Mouse (Mus musculus) embryonic facial prominence, embryonic 12.5 days (tissue): ENCODE results near the gene Slit2. TPM values are rescaled to one million over a fixed set of nuclear protein-coding genes. Genes with fewer than 3 reads are reported as not detected.

Source experiments
- ATAC-seq: fragments of 200-750 bp; cut with Nextera tagmentation; 2 replicates; pipeline ENCODE4 v1.8.0; 2017; ENCODE audit not compliant: insufficient number of reproducible peaks, insufficient read depth, low FRiP score, low TSS enrichment
- H3K27ac ChIP-seq: fragments of 300-500 bp; sonication (generic); 2 replicates; pipeline ENCODE4 v1.5.1; 2016; ENCODE audit warnings: mild to moderate bottlenecking
- H3K27me3 ChIP-seq: fragments of 300-500 bp; sonication (generic); 2 replicates; pipeline ENCODE4 v1.6.1; 2016; ENCODE audit warnings: mild to moderate bottlenecking, moderate library complexity
- H3K36me3 ChIP-seq: fragments of 300-500 bp; sonication (generic); 2 replicates; pipeline ENCODE4 v1.6.1; 2016; ENCODE audit warnings: mild to moderate bottlenecking
- H3K4me1 ChIP-seq: fragments of 300-500 bp; sonication (generic); 2 replicates; pipeline ENCODE4 v1.6.1; 2016
- H3K4me2 ChIP-seq: fragments of 300-500 bp; sonication (generic); replicated peaks from 2 replicates; pipeline ENCODE4 v1.6.1; 2016; ENCODE audit warnings: mild to moderate bottlenecking, moderate library complexity
- H3K4me3 ChIP-seq: fragments of 300-500 bp; sonication (generic); 2 replicates; pipeline ENCODE4 v1.5.1; 2016; ENCODE audit warnings: mild to moderate bottlenecking
- H3K9ac ChIP-seq: fragments of 300-500 bp; sonication (generic); 2 replicates; pipeline ENCODE4 v1.6.1; 2016; ENCODE audit warnings: mild to moderate bottlenecking, moderate library complexity
- H3K9me3 ChIP-seq: fragments of 300-500 bp; sonication (generic); 2 replicates; pipeline ENCODE4 v1.6.1; 2016; ENCODE audit warnings: mild to moderate bottlenecking, moderate library complexity
- WGBS: fragments of 180-500 bp; shearing (Covaris S2); methylation state at CpG from one replicate; pipeline ENCODE4 v1.1.7; 2016; 5-methylcytosine and 5-hydroxymethylcytosine counted together
- polyA plus RNA-seq: library from polyadenylated mRNA; unstranded; fragments of >200 nt; fragmentation: Nextera tagmentation; extraction: Ambion mirVana; gene quantifications from 2 replicates; pipeline ENCODE4 v1.2.1, GENCODE M21; 2016

Gene Slit2
- polyA plus RNA-seq, 1 experiment from 2014 or later: 37.1 TPM

DNA sequence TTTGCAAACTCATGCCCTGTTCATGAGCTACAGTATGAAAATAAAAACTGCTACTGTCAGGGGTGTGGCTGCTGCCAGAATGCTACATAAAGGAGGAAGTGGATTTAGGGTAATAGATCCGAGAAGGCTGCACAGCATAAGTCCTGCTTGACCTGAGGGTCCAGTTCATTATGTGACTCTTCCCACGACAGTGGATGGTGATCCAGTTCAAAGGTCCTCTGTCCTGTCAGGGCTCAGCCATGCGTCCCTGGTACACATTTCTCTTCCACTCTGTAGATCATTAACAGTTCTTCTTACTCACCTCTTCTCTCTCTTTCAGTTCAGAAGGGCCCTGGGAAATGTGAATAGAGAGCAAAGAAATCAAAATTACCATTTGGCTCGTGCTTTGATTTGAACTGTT is 265.4 kb downstream of the Slit2 start:
- no peaks in the 10 kb centered on the region for H3K4me1 ChIP-seq
- H3K36me3 ChIP-seq: no peaks in the 10 kb centered on the region; the same call in 1 of the 2 replicates
- WGBS: 73% methylated on average over 4 of the region's 4 CpGs
- no peak overlapping the region for H3K9ac ChIP-seq
- ATAC-seq: no peak
- H3K27ac ChIP-seq: no peak overlapping the region
- H3K4me3 ChIP-seq: no peak overlapping the region
- no peaks in the 10 kb centered on the region for H3K27me3 ChIP-seq
- no peak overlapping the region for H3K4me2 ChIP-seq
- no peaks in the 10 kb centered on the region for H3K9me3 ChIP-seq

DNA sequence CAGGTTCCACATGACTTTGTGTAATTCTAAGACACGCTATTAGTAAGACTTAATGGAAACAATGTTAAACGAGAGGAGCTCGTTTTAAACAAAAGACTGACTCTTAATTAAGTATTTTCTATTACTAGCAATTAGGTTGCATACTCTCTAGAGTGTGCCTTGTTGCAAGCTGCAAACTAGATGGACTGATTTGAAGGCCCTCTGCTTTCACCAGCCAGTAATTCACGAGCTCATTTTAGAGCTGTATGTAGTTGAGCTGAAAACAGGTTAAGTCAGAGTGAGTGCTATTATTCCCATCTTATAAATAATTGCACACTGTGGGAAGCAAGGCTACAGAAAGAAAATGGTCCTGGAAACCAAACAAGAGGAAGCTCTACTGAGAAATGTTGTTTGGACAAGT is 294.6 kb downstream of the Slit2 start:
- 81% methylated on average over 4 of the region's 4 CpGs for WGBS
- H3K4me1 ChIP-seq: no peaks in the 10 kb centered on the region
- H3K4me3 ChIP-seq: no peak overlapping the region
- no peak overlapping the region for H3K27ac ChIP-seq
- no peak overlapping the region for H3K4me2 ChIP-seq
- H3K9me3 ChIP-seq: no peaks in the 10 kb centered on the region
- ATAC-seq: no peak
- no peaks in the 10 kb centered on the region for H3K27me3 ChIP-seq
- H3K9ac ChIP-seq: no peak overlapping the region
- H3K36me3 ChIP-seq: no peaks in the 10 kb centered on the region

DNA sequence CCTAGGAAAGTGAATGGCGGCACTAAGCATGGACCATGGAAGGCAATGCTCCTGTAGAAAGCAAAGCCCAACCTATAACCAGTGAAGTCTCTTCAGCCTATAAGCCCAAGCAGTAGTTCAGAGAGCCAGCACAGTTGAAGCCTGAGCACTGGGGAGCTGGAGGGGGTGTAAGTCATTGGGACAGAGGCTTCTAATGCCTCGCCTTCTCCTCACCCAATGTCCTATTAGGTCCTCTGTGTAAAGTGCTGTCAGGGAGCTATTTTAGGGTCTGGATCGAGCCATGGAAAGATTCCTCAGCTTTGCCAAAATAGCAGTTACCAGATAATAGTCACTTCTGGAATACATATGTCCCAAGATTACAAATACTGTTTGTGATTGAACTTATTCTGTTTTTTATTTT is 318.2 kb downstream of the Slit2 start:
- ATAC-seq: no peak
- Histone ChIP-seq H3K9ac (no peak overlapping the region), H3K4me1 (no peaks in the 10 kb centered on the region), H3K36me3 (0 out of 2 replicates have a peak, but pooled peaks cover 15% of the 10 kb centered on the region), H3K27me3 (no peaks in the 10 kb centered on the region), H3K4me3 (no peak overlapping the region), H3K27ac (no peak overlapping the region), H3K4me2 (no peak overlapping the region), H3K9me3 (no peaks in the 10 kb centered on the region)
- WGBS: 93% methylated on average over 3 of the region's 3 CpGs

DNA sequence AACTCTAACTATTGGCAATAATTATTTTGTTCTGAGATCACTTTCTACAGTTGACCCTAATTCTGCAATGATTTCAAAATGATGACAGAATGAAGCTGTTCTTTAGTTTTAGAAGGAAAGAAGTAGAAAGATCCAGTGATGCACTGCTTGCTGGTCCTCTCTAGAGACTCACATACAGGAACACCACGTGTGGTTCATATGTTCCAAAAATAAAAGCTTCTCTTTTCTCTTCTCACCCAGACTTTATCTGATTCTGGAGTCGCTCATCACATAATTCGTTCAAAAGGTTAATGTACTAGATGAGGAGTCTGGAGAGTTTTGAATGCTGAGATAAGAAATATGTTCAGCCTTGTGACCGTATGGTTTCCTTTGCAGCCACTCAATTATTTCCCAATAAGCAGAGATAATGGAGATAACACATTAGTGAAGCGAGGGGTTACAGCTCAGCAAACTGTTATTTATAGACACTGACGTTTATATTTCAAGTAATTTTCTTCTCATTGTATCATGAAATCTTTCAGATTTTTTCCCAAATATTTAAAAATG is 332.2 kb downstream of the Slit2 start:
- ATAC-seq: no peak
- WGBS: 87% methylated on average over 6 of the region's 6 CpGs

DNA sequence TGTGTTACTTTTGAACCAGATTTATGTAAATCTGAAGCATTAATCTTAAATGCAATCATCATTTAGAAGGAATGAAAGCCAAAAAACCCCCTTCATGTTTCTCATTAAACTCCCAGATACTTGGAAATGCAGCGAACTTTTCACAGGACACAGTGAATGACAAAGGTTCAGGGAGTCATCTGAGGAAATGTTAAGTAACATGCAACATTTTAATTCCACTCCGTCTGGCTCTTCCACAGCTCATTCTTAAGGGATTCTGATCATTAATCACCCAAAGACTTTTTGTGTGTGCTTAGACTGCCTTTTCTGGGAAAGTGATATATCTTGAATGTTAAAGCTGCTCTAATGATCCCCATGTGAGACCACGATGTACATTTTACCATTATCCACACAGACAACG is 337.7 kb downstream of the Slit2 start:
- WGBS: 65% methylated on average over 4 of the region's 4 CpGs
- Histone ChIP-seq H3K9me3 (no peaks in the 10 kb centered on the region), H3K4me1 (no peaks in the 10 kb centered on the region), H3K27me3 (no peaks in the 10 kb centered on the region), H3K27ac (no peak overlapping the region), H3K36me3 (no peaks in the 10 kb centered on the region), H3K9ac (no peak overlapping the region), H3K4me3 (no peak overlapping the region), H3K4me2 (no peak overlapping the region)
- ATAC-seq: no peak

More for the DNA sequence above, 332.2 kb downstream of the Slit2 start:
- no peak overlapping the region for H3K4me3 ChIP-seq
- H3K36me3 ChIP-seq: no peaks in the 10 kb centered on the region
- no peak overlapping the region for H3K4me2 ChIP-seq
- H3K9me3 ChIP-seq: no peaks in the 10 kb centered on the region
- H3K4me1 ChIP-seq: no peaks in the 10 kb centered on the region
- no peak overlapping the region for H3K27ac ChIP-seq
- no peak overlapping the region for H3K9ac ChIP-seq
- no peaks in the 10 kb centered on the region for H3K27me3 ChIP-seq

DNA sequence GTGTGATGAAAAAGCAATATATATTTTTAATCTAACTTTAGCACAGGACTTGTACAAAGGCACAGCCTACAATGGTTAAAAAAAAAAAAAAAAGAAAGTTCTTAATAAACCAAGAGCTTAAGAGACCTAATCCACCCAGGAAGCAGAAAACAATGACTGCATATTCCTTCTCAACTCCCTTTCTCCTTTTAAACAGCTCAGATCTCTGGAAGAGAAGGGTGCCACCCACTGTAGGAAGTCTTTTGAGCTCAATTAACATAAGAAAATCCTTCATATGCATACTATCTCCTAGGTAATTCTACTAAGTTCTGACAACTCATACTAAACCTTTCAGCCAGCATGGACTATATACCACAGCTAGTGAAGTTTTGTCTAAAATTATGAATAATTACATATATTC is 343.3 kb downstream of the Slit2 start:
- no peak for ATAC-seq
- H3K9ac ChIP-seq: no peak overlapping the region
- no peak overlapping the region for H3K27ac ChIP-seq
- no peak overlapping the region for H3K4me3 ChIP-seq
- no peaks in the 10 kb centered on the region for H3K36me3 ChIP-seq
- no peaks in the 10 kb centered on the region for H3K27me3 ChIP-seq
- no peak overlapping the region for H3K4me2 ChIP-seq
- no peaks in the 10 kb centered on the region for H3K9me3 ChIP-seq
- no peaks in the 10 kb centered on the region for H3K4me1 ChIP-seq

DNA sequence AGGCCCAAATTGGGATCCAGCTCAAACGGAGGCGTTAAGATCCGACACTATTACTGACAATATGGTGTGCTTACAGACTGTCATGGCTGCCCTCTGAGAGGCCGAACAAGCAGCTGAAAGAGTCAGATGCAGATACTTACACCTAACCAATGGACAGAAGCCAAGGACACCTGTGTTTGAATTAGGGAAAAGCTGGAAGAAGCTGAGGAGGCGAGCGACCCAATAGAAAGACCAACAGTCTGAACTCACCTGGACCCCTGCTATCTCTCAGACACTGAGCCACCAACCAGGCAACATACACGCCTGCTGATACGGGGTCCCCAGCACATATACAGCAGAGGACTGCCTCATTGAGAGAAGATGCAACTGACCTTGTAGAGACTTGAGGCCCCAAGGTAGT is 344.7 kb downstream of the Slit2 start, which contains the start of gene 5730480H06Rik:
Gene 5730480H06Rik (plus strand): TSS at position 301 of the 400 bp plus-strand sequence.
- Histone ChIP-seq H3K4me1 (no peaks in the 10 kb centered on the region), H3K9ac (no peak within 1 kb of the TSS), H3K4me2 (no peak within 1 kb of the TSS), H3K27me3 (no peaks in the 10 kb centered on the region), H3K4me3 (no peak within 1 kb of the TSS), H3K27ac (no peak within 1 kb of the TSS), H3K36me3 (no peaks in the 10 kb centered on the region), H3K9me3 (no peaks in the 10 kb centered on the region)
- no peak for ATAC-seq
- 94% methylated on average over 8 of the region's 8 CpGs for WGBS

DNA sequence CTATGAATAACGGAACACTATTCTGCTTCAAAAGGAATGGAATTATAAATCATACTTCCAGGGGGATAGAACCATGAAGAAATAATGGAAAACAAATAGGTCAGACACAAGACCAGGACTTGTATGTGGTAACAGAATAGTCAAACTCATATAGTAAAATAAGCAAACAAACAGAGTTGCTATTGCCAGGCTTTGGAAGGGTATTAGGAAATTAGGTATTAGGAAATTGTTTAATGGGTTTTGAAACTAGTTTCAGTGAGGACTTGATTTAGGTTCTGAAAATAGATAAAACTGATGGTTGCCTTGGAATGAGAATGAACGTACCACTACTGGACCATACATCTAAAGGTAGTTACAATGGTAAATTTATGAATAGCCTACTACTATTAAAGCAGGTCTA is 346.8 kb downstream of the Slit2 start:
- Histone ChIP-seq H3K27ac (no peak overlapping the region), H3K9ac (no peak overlapping the region), H3K27me3 (no peaks in the 10 kb centered on the region), H3K4me1 (0 out of 2 replicates have a peak, but pooled peaks cover 4% of the 10 kb centered on the region), H3K9me3 (no peaks in the 10 kb centered on the region), H3K4me3 (no peak overlapping the region), H3K4me2 (no peak overlapping the region), H3K36me3 (no peaks in the 10 kb centered on the region)
- 88% methylated on average over 2 of the region's 2 CpGs for WGBS
- no peak for ATAC-seq

DNA sequence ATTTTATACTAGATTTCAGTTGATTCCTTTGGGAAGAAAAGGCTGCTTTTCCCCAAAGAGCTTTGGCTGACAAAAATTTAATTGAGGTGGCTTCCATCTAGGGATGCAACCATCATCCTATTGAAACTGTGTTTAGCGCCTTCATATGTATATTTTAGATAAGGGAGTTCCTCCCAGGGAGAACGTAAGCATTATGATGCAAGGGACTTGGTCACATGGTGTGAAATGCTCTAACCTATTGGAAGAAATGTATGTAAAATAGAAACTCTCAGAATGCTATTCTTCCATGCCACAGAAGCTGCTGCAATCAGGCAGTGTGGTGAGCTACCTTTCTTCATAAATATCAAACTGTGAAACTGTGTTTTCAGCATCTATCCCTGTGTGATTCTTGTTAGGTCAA is 347.9 kb downstream of the Slit2 start:
- no peak overlapping the region for H3K4me2 ChIP-seq
- H3K9ac ChIP-seq: no peak overlapping the region
- H3K36me3 ChIP-seq: no peaks in the 10 kb centered on the region
- no peak overlapping the region for H3K4me3 ChIP-seq
- WGBS: 90% methylated on average over 2 of the region's 2 CpGs
- no peaks in the 10 kb centered on the region for H3K27me3 ChIP-seq
- H3K4me1 ChIP-seq: 0 out of 2 replicates have a peak, but pooled peaks cover 4% of the 10 kb centered on the region
- no peak overlapping the region for H3K27ac ChIP-seq
- no peaks in the 10 kb centered on the region for H3K9me3 ChIP-seq
- no peak for ATAC-seq

DNA sequence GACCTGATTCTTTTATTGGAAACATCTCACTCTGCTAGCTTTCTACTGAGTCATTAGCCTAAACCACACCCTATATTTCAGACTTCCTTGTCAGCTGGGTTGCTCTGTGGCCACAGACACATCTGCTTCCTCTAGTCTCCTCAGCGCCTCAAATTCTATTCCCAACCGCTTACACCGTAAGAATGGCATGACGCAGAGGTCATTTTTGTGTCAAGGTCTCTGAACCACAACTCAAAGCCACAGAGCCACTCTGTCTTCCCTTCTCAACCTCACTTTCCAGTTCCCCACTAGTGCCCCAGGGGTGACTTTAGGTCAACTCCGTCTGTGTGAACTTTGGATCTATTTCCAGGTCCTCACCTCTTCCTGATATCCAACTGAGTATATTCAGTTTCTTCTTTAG is 348.5 kb downstream of the Slit2 start:
- H3K4me3 ChIP-seq: no peak overlapping the region
- H3K27ac ChIP-seq: no peak overlapping the region
- WGBS: 48% methylated on average over 5 of the region's 5 CpGs
- ATAC-seq: no peak
- no peak overlapping the region for H3K4me2 ChIP-seq
- H3K36me3 ChIP-seq: no peaks in the 10 kb centered on the region
- no peaks in the 10 kb centered on the region for H3K27me3 ChIP-seq
- H3K9me3 ChIP-seq: no peaks in the 10 kb centered on the region
- no peak overlapping the region for H3K9ac ChIP-seq
- H3K4me1 ChIP-seq: 0 out of 2 replicates have a peak, but pooled peaks cover 4% of the 10 kb centered on the region

DNA sequence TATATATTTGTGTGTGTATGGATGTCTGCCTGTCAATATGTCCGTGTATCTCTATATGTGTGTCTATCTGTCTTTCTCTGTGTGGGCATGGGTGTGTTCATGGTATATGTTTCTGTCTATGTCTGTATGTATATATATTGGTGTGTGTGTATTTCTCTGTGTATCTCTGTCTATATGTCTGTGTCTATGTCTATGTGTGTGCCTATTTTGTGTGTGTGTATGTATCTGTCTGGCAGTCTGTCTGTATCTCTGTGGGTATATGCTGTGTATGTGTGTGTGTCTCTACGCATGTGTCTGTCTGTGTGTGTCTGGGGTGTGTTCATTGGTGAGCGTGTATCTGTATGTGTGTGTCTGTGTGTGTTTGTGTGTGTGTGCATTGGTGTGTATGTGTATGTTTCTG is 350.5 kb downstream of the Slit2 start:
- 0 out of 2 replicates have a peak, but pooled peaks cover 4% of the 10 kb centered on the region for H3K4me1 ChIP-seq
- H3K4me3 ChIP-seq: no peak overlapping the region
- ATAC-seq: no peak
- no peak overlapping the region for H3K4me2 ChIP-seq
- no peaks in the 10 kb centered on the region for H3K36me3 ChIP-seq
- no peaks in the 10 kb centered on the region for H3K27me3 ChIP-seq
- H3K27ac ChIP-seq: no peak overlapping the region
- H3K9ac ChIP-seq: no peak overlapping the region
- 93% methylated on average over 3 of the region's 3 CpGs for WGBS
- H3K9me3 ChIP-seq: no peaks in the 10 kb centered on the region

DNA sequence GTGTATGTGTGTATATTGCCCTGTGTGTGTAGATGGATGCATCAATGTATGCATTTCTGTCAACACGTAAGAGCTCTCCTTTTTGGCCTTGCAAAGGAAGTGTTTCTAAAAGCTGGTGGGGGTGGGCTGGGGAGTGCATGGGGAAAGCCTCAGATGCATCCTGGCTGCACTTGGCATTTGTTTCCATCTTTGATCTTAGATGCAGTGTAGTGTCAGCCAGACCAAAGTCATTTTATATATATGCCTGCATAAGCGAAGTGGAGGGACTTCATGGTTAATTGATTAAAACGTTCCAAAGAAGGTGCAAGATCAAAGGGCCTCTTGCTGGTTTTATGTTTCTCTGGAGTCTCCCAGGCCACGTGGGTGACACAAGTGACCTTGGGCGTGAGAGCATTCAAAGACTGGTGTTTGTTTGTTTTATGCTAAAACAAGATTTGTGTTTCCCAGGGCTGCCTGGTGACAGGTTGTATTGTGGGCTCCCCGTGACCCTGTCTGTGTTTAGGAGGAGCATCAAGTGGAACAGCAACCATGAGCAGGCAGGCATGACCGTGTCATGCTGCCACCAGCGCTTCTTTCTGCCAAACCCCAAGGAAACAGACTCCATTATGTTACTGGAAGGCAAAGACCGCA is 351.1 kb downstream of the Slit2 start:
- Histone ChIP-seq H3K4me1 (0 out of 2 replicates have a peak, but pooled peaks cover 4% of the 10 kb centered on the region), H3K36me3 (no peaks in the 10 kb centered on the region), H3K4me3 (no peak overlapping the region), H3K9ac (no peak overlapping the region), H3K9me3 (no peaks in the 10 kb centered on the region), H3K27me3 (no peaks in the 10 kb centered on the region), H3K27ac (no peak overlapping the region), H3K4me2 (no peak overlapping the region)
- WGBS: 35% methylated on average over 9 of the region's 9 CpGs
- ATAC-seq: no peak
